Mouse (Mus musculus) lung, embryonic 15.5 days (tissue): ENCODE data around the gene Tas2r138. TPM values are rescaled to one million over a fixed set of nuclear protein-coding genes. Genes with fewer than 3 reads are reported as not detected.
"Not testable (repeated sequence)": the region's sequence is repeated elsewhere in the genome, so short reads cannot be mapped to it uniquely, and the experiment has no call there.

Source experiments
- ATAC-seq: fragments of 200-750 bp; cut with Nextera tagmentation; 2 replicates; pipeline ENCODE4 v1.8.0; 2017; ENCODE audit warnings: moderate number of reproducible peaks, borderline replicate concordance; ENCODE audit not compliant: low FRiP score, low TSS enrichment; ENCODE audit errors: extremely low read depth
- H3K27ac ChIP-seq: fragments of 300-500 bp; sonication (generic); 2 replicates; pipeline ENCODE4 v1.5.1; 2015; ENCODE audit warnings: moderate library complexity, mild to moderate bottlenecking, inconsistent platforms
- H3K27me3 ChIP-seq: fragments of 300-500 bp; sonication (generic); 2 replicates; pipeline ENCODE4 v1.6.1; 2015; ENCODE audit warnings: inconsistent platforms
- H3K36me3 ChIP-seq: fragments of 300-500 bp; sonication (generic); 2 replicates; pipeline ENCODE4 v1.6.1; 2015; ENCODE audit warnings: inconsistent platforms
- H3K4me1 ChIP-seq: fragments of 300-500 bp; sonication (generic); 2 replicates; pipeline ENCODE4 v1.6.1; 2015; ENCODE audit warnings: inconsistent platforms
- H3K4me2 ChIP-seq: fragments of 300-500 bp; sonication (generic); 2 replicates; pipeline ENCODE4 v1.6.1; 2015; ENCODE audit warnings: inconsistent platforms, mild to moderate bottlenecking, moderate library complexity
- H3K4me3 ChIP-seq: fragments of 300-500 bp; sonication (generic); 2 replicates; pipeline ENCODE4 v1.5.1; 2015; ENCODE audit warnings: mild to moderate bottlenecking, inconsistent platforms
- H3K9ac ChIP-seq: fragments of 300-500 bp; sonication (generic); 2 replicates; pipeline ENCODE4 v1.6.1; 2015; ENCODE audit warnings: inconsistent platforms
- H3K9me3 ChIP-seq: fragments of 300-500 bp; sonication (generic); 2 replicates; pipeline ENCODE4 v1.6.1; 2016; ENCODE audit warnings: inconsistent platforms
- WGBS: fragments of 180-500 bp; shearing (Covaris S2); methylation state at CpG from one replicate; pipeline ENCODE4 v1.1.7; 2015; 5-methylcytosine and 5-hydroxymethylcytosine counted together
- polyA plus RNA-seq: library from polyadenylated mRNA; unstranded; fragments of >200 nt; fragmentation: Nextera tagmentation; extraction: Ambion mirVana; gene quantifications from 2 replicates; pipeline ENCODE4 v1.2.1, GENCODE M21; 2015

Gene Tas2r138
- polyA plus RNA-seq, 1 experiment from 2014 or later = not detected

- Histone ChIP-seq H3K9me3 (no peaks in the 10 kb centered on the region), H3K4me3 (no peak overlapping the region), H3K36me3 (no peaks in the 10 kb centered on the region), H3K4me2 (no peak overlapping the region), H3K9ac (no peak overlapping the region), H3K27me3 (no peaks in the 10 kb centered on the region), H3K4me1 (no peaks in the 10 kb centered on the region), H3K27ac (no peak overlapping the region)
- ATAC-seq = no peak
Measured at GRCm38 (mm10) chr6:40607431-40607830, 5.7 kb downstream of the Tas2r138 start.

GRCm38 (mm10) chr6:40598546-40598945, 14.6 kb downstream of the Tas2r138 start:
- H3K9ac ChIP-seq, H3K27me3 ChIP-seq, H3K4me2 ChIP-seq, H3K9me3 ChIP-seq, H3K36me3 ChIP-seq, H3K4me3 ChIP-seq, ATAC-seq, H3K4me1 ChIP-seq, H3K27ac ChIP-seq: not testable (repeated sequence)
- 31% methylated on average over 4 of the region's 4 CpGs for WGBS

GRCm38 (mm10) chr6:40594804-40595550, 18.1 kb downstream of the Tas2r138 start:
- Histone ChIP-seq H3K27me3 (no peaks in the 10 kb centered on the region), H3K4me1 (no peaks in the 10 kb centered on the region), H3K9me3 (no peaks in the 10 kb centered on the region), H3K9ac (no peak overlapping the region), H3K4me2 (no peak overlapping the region), H3K27ac (no peak overlapping the region), H3K36me3 (no peaks in the 10 kb centered on the region), H3K4me3 (no peak overlapping the region)
- WGBS = 62% methylated on average over 3 of the region's 3 CpGs
- no peak for ATAC-seq

GRCm38 (mm10) chr6:40588346-40588745, 24.8 kb downstream of the Tas2r138 start:
- Histone ChIP-seq H3K9me3 (no peaks in the 10 kb centered on the region), H3K36me3 (no peaks in the 10 kb centered on the region), H3K27ac (no peak overlapping the region), H3K4me1 (no peaks in the 10 kb centered on the region), H3K4me3 (no peak overlapping the region), H3K4me2 (no peak overlapping the region), H3K9ac (no peak overlapping the region), H3K27me3 (no peaks in the 10 kb centered on the region)
- ATAC-seq = no peak
- WGBS = 88% methylated on average over 2 of the region's 2 CpGs

GRCm38 (mm10) chr6:40585645-40586044, 27.5 kb downstream of the Tas2r138 start, which contains the start of gene Clec5a:
Gene Clec5a (minus strand): TSS chr6:40585821.
- WGBS = 69% methylated on average over 5 of the region's 5 CpGs
- Histone ChIP-seq H3K4me3 (no peak within 1 kb of the TSS), H3K36me3 (no peaks in the 10 kb centered on the region), H3K9ac (no peak within 1 kb of the TSS), H3K27me3 (no peaks in the 10 kb centered on the region), H3K4me2 (no peak within 1 kb of the TSS), H3K27ac (no peak within 1 kb of the TSS), H3K4me1 (no peaks in the 10 kb centered on the region), H3K9me3 (no peaks in the 10 kb centered on the region)
- no peak for ATAC-seq

- Histone ChIP-seq H3K9me3 (no peaks in the 10 kb centered on the region), H3K4me3 (no peak overlapping the region), H3K9ac (no peak overlapping the region), H3K4me2 (no peak overlapping the region), H3K36me3 (no peaks in the 10 kb centered on the region), H3K27ac (no peak overlapping the region), H3K4me1 (no peaks in the 10 kb centered on the region), H3K27me3 (no peaks in the 10 kb centered on the region)
- ATAC-seq = no peak
- WGBS = 79% methylated on average over 6 of the region's 6 CpGs
Measured at GRCm38 (mm10) chr6:40584336-40584735, 28.8 kb downstream of the Tas2r138 start.

GRCm38 (mm10) chr6:40576305-40576704, 36.8 kb downstream of the Tas2r138 start:
- 71% methylated on average over 1 of the region's 1 CpGs for WGBS

GRCm38 (mm10) chr6:40573618-40574017, 39.5 kb downstream of the Tas2r138 start:
- no peaks in the 10 kb centered on the region for H3K9me3 ChIP-seq
- H3K36me3 ChIP-seq = no peaks in the 10 kb centered on the region
- ATAC-seq = no peak
- H3K4me3 ChIP-seq = no peak overlapping the region
- no peak overlapping the region for H3K4me2 ChIP-seq
- H3K4me1 ChIP-seq = no peaks in the 10 kb centered on the region
- H3K27ac ChIP-seq = no peak overlapping the region
- WGBS = 58% methylated on average over 3 of the region's 3 CpGs
- H3K27me3 ChIP-seq = no peaks in the 10 kb centered on the region
- H3K9ac ChIP-seq = no peak overlapping the region

More at GRCm38 (mm10) chr6:40576305-40576704, 36.8 kb downstream of the Tas2r138 start:
- Histone ChIP-seq H3K4me3 (no peak overlapping the region), H3K9ac (no peak overlapping the region), H3K4me2 (no peak overlapping the region), H3K27ac (no peak overlapping the region), H3K36me3 (no peaks in the 10 kb centered on the region), H3K27me3 (no peaks in the 10 kb centered on the region), H3K9me3 (no peaks in the 10 kb centered on the region), H3K4me1 (no peaks in the 10 kb centered on the region)
- no peak for ATAC-seq

- H3K9ac ChIP-seq = no peak within 1 kb of the TSS
- H3K27ac ChIP-seq = no peak within 1 kb of the TSS
- ATAC-seq = no peak
- WGBS = 90% methylated on average over 3 of the region's 3 CpGs
- H3K27me3 ChIP-seq = no peaks in the 10 kb centered on the region
- H3K9me3 ChIP-seq = no peaks in the 10 kb centered on the region
- H3K4me1 ChIP-seq = no peaks in the 10 kb centered on the region
- H3K4me2 ChIP-seq = no peak within 1 kb of the TSS
- H3K4me3 ChIP-seq = no peak within 1 kb of the TSS
- H3K36me3 ChIP-seq = no peaks in the 10 kb centered on the region
Measured at GRCm38 (mm10) chr6:40569187-40569586, 43.9 kb downstream of the Tas2r138 start, which contains the start of gene Olfr460. Gene Olfr460 (plus strand): TSS chr6:40569487.

Other genes with a start within 250 kb of the Tas2r138 start
- 11.2 and 13.3 TPM in 2 replicates for gene E330009J07Rik, start 177.2 kb downstream of the Tas2r138 start, polyA plus RNA-seq
- gene Wee2, start 174.2 kb downstream of the Tas2r138 start, polyA plus RNA-seq = not detected in 2 replicates
- 133 and 134 TPM in 2 replicates for gene Ssbp1, start 142.0 kb downstream of the Tas2r138 start, polyA plus RNA-seq
- not detected in 2 replicates for gene Tas2r137, start 122.1 kb downstream of the Tas2r138 start, polyA plus RNA-seq
- gene Tas2r108, start 119.8 kb downstream of the Tas2r138 start, polyA plus RNA-seq = not detected in 2 replicates
- gene Prss37, start 93.8 kb downstream of the Tas2r138 start, polyA plus RNA-seq = not detected in 2 replicates
- gene Olfr461, start 58.3 kb downstream of the Tas2r138 start, polyA plus RNA-seq = not detected in 2 replicates
- gene Olfr460, start 43.8 kb downstream of the Tas2r138 start, polyA plus RNA-seq = not detected in 2 replicates
- gene Clec5a, start 27.5 kb downstream of the Tas2r138 start, polyA plus RNA-seq = 2.0 and 2.4 TPM in 2 replicates
- 0.07 and 0.10 TPM in 2 replicates for gene Mgam, start 15.5 kb upstream of the Tas2r138 start, polyA plus RNA-seq